In genomic region chr10:117462921-117463320, GRCm38 (mm10) we compare ENCODE assay signal across 23 mouse cellular contexts.
DNase-seq lines count a peak whose midpoint lies in the region; ATAC-seq and TF ChIP-seq lines count a peak whose summit lies in the region.
"Had no signal": no experiment of that assay in that cellular context is flagged by ENCODE, and none has a peak within 500 bp of the region (broad histone marks: within the 10 kb centered on the region; RNA-seq: fewer than 3 reads in every experiment).

No protein-coding gene starts in this region.

- H3K9me3 ChIP-seq in forebrain, embryonic 15.5 days: no peaks in the 10 kb centered on the region
- H3K9me3 ChIP-seq: G1E had no signal

- intact Hi-C loops in heart, adult 2 months (cut with DNase I): no loop called here

- no peaks in the 10 kb centered on the region for H3K4me1 ChIP-seq in heart, adult 2 months (ENCODE audit: control insufficient read depth, insufficient read depth, low read length)
- H3K4me1 ChIP-seq in forebrain, embryonic 15.5 days: no peaks in the 10 kb centered on the region

- whole genome bisulfite sequencing in heart, adult 2 months: 96% methylated on average over 4 of the region's 4 CpGs
- WGBS in forebrain, embryonic 15.5 days: 96% methylated on average over 4 of the region's 4 CpGs

- ATAC-seq in forebrain, embryonic 15.5 days (replicated peaks): no peak
- ATAC-seq: activated CD4-positive, CD25-positive, alpha-beta regulatory T cell, adult 4 months; CD4-positive, CD25-positive, alpha-beta regulatory T cell, adult 4 months; Patski had no signal

- no peak overlapping the region for H3K4me2 ChIP-seq in forebrain, embryonic 15.5 days (replicated peaks)

- peak; percentile 86 for DNase-seq in heart, adult 11 months
- no peak for DNase-seq in heart, adult 2 months
- DNase-seq in 3T3-L1 (ENCODE audit: low read depth, low spot score) (peak; percentile 93), adipocyte (ENCODE audit: low spot score) (peak; percentile 94)
- no peak for DNase-seq in adrenal gland, adult 8-10 months
- DNase-seq: adrenal gland, adult 2 months; adrenal gland, postnatal 10 days; adrenal gland, postnatal 14 days; adrenal gland, postnatal 25 days; adrenal gland, postnatal 36 days; B cell, adult 2 months; cerebellum, adult 11 months; cerebellum, adult 11-12 months; cerebellum, adult 18-20 months; cerebellum, adult 2 months; cerebellum, adult 8-10 months; cerebellum, adult 9-10 months had no signal

- no peak overlapping the region for H3K4me3 ChIP-seq in heart, adult 2 months
- H3K4me3 ChIP-seq in forebrain, embryonic 15.5 days: no peak overlapping the region

- no peak for TF ChIP-seq EP300 in heart, adult 2 months (IDR thresholded peaks at IDR 0.05; ENCODE audit: insufficient read depth, low read depth, low read length)

- no peak for TF ChIP-seq POLR2A in heart, adult 2 months (IDR thresholded peaks at IDR 0.05; ENCODE audit: insufficient read depth, low read depth, low read length)

- H3K9ac ChIP-seq in heart, adult 2 months (ENCODE audit: low read depth, low read length): no peak overlapping the region
- H3K9ac ChIP-seq in forebrain, embryonic 15.5 days (replicated peaks): no peak overlapping the region

- no peak overlapping the region for H3K27ac ChIP-seq in heart, adult 2 months
- H3K27ac ChIP-seq in forebrain, embryonic 15.5 days (replicated peaks): no peak overlapping the region

- TF ChIP-seq CTCF in heart, adult 2 months (IDR thresholded peaks at IDR 0.05): no peak

- H3K79me2 ChIP-seq in heart, adult 2 months (replicated peaks; ENCODE audit: control insufficient read depth, insufficient read depth, low read length): no peaks in the 10 kb centered on the region

- H3K27me3 ChIP-seq in heart, adult 2 months (ENCODE audit: control insufficient read depth, insufficient read depth, low read length): no peaks in the 10 kb centered on the region
- H3K27me3 ChIP-seq in forebrain, embryonic 15.5 days: no peaks in the 10 kb centered on the region
- H3K27me3 ChIP-seq: CH12.LX, Patski had no signal

- no peaks in the 10 kb centered on the region for H3K36me3 ChIP-seq in heart, adult 2 months (ENCODE audit: control insufficient read depth, insufficient read depth, low read length)
- H3K36me3 ChIP-seq in forebrain, embryonic 15.5 days: no peaks in the 10 kb centered on the region
- H3K36me3 ChIP-seq: G1E had no signal

Comparison
In these comparisons a context has a peak if more than half of its experiments do, and no peak if none do; other contexts are left out.
1. DNase-seq: peak in heart, adult 11 months (single experiment), 3T3-L1 (single experiment) and adipocyte (single experiment); none in heart, adult 2 months (0 of 2) and adrenal gland, adult 8-10 months (single experiment).